Mouse (Mus musculus) leukemia stem cell, adult 10-12 weeks (primary cell): ENCODE data around the gene Ly75. TPM values are rescaled to one million over a fixed set of nuclear protein-coding genes. Genes with fewer than 3 reads are reported as not detected.

Source experiments
- polyA plus RNA-seq: library from polyadenylated mRNA; stranded (reverse); fragments of >175 nt; gene quantifications from 2 replicates; pipeline ENCODE4 v1.2.3, GENCODE M21; 2012; ENCODE audit warnings: low replicate concordance

The Ly75 gene
- polyA plus RNA-seq: 0.25 and 0.36 TPM in 2 replicates

DNA sequence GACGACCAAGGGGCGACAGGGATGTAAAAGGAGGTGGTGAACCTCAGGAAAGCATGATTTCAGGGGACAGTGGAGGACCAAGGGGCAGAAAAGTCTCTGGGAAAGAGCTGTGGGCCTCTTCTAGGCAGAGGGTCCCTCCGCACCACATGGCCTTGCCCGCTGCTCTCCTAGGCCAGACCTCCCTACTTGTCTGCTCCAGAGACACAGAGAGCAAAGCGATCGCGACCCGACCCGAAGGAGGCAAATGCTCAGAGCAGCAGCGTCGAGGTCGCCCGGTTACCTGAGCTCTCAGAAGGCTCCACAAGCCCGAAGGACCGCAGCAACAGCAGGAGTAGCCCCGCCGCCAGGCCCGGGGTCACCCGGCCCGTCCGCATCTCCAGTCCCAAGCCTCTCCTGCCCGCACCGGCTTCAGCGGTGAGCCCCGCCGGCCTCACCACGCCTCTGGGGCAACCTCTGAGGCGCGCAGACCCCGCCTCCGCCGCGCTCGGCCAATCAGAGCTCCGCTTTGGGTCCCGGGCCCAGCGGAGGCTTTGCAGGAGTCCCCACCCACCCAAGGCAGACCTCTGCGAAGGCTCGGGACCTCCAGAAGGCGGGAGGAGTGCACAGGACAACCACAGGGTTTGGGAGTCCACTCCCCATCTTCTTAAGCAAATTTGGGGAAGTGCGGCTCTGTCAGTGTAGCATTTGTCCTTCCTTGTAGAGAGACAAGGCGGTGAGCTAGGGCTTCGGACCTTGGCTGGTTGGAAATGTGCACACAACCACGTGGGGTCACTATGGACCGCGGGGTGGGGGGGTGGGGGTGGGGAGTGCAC lies at the start of gene Ly75:
Gene Ly75, minus strand, starts transcription at position 446 of the 812 bp plus-strand sequence.

DNA sequence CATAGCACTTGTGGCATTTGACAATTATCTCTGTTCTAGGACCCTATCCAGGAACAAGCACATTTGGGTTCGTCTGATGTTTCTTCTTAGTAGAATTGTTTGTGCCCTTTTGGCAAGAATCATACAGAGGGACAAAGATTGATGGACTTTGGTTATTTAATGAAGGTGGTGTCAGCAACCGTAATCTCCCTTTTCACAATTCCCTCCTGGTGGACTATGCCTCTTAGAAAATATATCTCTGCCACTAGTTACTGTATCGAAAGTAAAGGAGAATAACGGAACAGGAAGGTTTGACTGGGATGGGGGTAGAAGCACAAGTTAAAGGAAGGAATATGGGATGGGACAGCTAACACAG lies 98.7 kb downstream of the Ly75 start, which contains the start of gene Cd302:
Gene Cd302, minus strand, starts transcription at position 22 of the 355 bp plus-strand sequence.

Other genes starting within 250 kb of the Ly75 start
- 6.3 and 8.9 TPM in 2 replicates for gene Baz2b, start 173.5 kb downstream of the Ly75 start, polyA plus RNA-seq
- 0.82 and 5.3 TPM in 2 replicates for gene March7, start 173.4 kb downstream of the Ly75 start, polyA plus RNA-seq
- gene Cd302, start 98.8 kb downstream of the Ly75 start, polyA plus RNA-seq: 5.6 and 8.9 TPM in 2 replicates
- gene Pla2r1, start 170.0 kb upstream of the Ly75 start, polyA plus RNA-seq: not detected in 2 replicates